Mouse (Mus musculus): ENCODE measurements around the gene Ezr.
"Not testable (repeated sequence)": the region's sequence is repeated elsewhere in the genome, so short reads cannot be mapped to it uniquely, and the experiment has no call there.

The Ezr gene

GRCm38 (mm10) chr17:6703381-6704270 lies 79.0 kb downstream of the Ezr start:
- peak; percentile 43 for DNase-seq

GRCm38 (mm10) chr17:6702625-6703221 lies 79.9 kb downstream of the Ezr start:
- not testable (repeated sequence) for DNase-seq

GRCm38 (mm10) chr17:6700077-6700476 lies 82.5 kb downstream of the Ezr start:
- not testable (repeated sequence) for DNase-seq

DNA sequence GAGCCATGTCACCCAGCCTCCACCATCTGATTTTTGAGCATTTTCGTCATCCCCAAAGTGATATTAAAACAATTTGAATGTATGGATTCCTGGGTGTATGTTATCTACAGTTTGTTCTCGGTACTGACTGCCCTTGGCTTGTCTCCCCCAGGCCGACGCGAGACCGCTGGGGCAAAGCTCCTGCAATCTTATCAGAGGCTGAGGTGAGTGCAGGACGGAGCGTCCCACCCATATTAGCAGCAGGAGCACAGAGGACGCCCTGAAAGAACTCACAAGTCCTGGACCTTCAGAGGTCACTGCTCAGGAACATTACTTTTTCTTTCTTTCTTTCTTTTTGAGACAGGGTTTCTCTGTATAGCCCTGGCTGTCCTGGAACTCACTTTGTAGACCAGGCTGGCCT lies 83.1 kb downstream of the Ezr start:
- DNase-seq, result not testable (repeated sequence)

GRCm38 (mm10) chr17:6697224-6697775 lies 85.3 kb downstream of the Ezr start:
- peak; percentile 82 for DNase-seq

- DNase-seq, result not testable (repeated sequence)
These were observed 86.1 kb downstream of the Ezr start for GRCm38 (mm10) chr17:6696521-6696920.

GRCm38 (mm10) chr17:6695712-6696111 lies 86.9 kb downstream of the Ezr start:
- DNase-seq, result not testable (repeated sequence)

- peak; percentile 96 for DNase-seq
These were observed 91.0 kb downstream of the Ezr start for GRCm38 (mm10) chr17:6691596-6691995.

GRCm38 (mm10) chr17:6689344-6689743 lies 93.2 kb downstream of the Ezr start:
- not testable (repeated sequence) for DNase-seq

All from lung, postnatal 36 days (tissue).